Mouse (Mus musculus) spleen, adult 2 months (tissue): Measurements from ENCODE around the gene Vamp5. TPM values are rescaled to one million over a fixed set of nuclear protein-coding genes. Genes with fewer than 3 reads are reported as not detected.

Source experiments
- DNase-seq, 2 experiments: peaks; one replicate each; pipeline versions ENCODE4 v3.0.0 to v3.0.0-alpha.2; 2012 to 2021; ENCODE audit warnings: low spot score in 2 of 2, low read depth in 1 of 2
- H3K27ac ChIP-seq: fragments of 200-500 bp; 2 replicates; pipeline ENCODE4 v1.5.1; 2012; ENCODE audit warnings: low read length, inconsistent platforms; ENCODE audit not compliant: insufficient read depth
- H3K27me3 ChIP-seq: fragments of 200-500 bp; 2 replicates; pipeline ENCODE4 v1.6.1; 2012; ENCODE audit warnings: mild to moderate bottlenecking, moderate library complexity, low read length, inconsistent platforms; ENCODE audit not compliant: control insufficient read depth, insufficient read depth
- H3K36me3 ChIP-seq: fragments of 200-500 bp; 2 replicates; pipeline ENCODE4 v1.6.1; 2012; ENCODE audit warnings: mild to moderate bottlenecking, low read length, inconsistent platforms; ENCODE audit not compliant: control insufficient read depth, insufficient read depth
- H3K4me1 ChIP-seq: fragments of 200-500 bp; 2 replicates; pipeline ENCODE4 v1.6.1; 2011; ENCODE audit warnings: inconsistent platforms; ENCODE audit not compliant: control insufficient read depth, insufficient read depth, insufficient read length
- H3K4me3 ChIP-seq: fragments of 200-500 bp; 2 replicates; pipeline ENCODE4 v1.5.1; 2011; ENCODE audit warnings: mild to moderate bottlenecking, inconsistent platforms; ENCODE audit not compliant: insufficient read depth, insufficient read length; ENCODE audit errors: extremely low read depth
- CTCF ChIP-seq: fragments of 200-500 bp; IDR thresholded peaks from 2 replicates; pipeline ENCODE4 v1.5.1; 2011; ENCODE audit warnings: mild to moderate bottlenecking, inconsistent platforms; ENCODE audit not compliant: insufficient read depth, insufficient read length, insufficient replicate concordance; ENCODE audit errors: extremely low read depth
- POLR2A ChIP-seq: fragments of 200-500 bp; IDR thresholded peaks from 2 replicates; pipeline ENCODE4 v1.6.1; 2011; ENCODE audit warnings: low read depth, low read length, inconsistent platforms
- WGBS: fragments of 180-500 bp; shearing (Covaris S2); methylation state at CpG from one replicate; pipeline ENCODE4 v1.1.7; 2018; 5-methylcytosine and 5-hydroxymethylcytosine counted together
- polyA plus RNA-seq: library from polyadenylated mRNA; depleted of rRNA; stranded (reverse); fragments of >200 nt; gene quantifications from 2 replicates; pipeline ENCODE4 v1.2.3, GENCODE M21; 2012

Gene Vamp5
- polyA plus RNA-seq, 1 experiment: 55.6 TPM

DNA sequence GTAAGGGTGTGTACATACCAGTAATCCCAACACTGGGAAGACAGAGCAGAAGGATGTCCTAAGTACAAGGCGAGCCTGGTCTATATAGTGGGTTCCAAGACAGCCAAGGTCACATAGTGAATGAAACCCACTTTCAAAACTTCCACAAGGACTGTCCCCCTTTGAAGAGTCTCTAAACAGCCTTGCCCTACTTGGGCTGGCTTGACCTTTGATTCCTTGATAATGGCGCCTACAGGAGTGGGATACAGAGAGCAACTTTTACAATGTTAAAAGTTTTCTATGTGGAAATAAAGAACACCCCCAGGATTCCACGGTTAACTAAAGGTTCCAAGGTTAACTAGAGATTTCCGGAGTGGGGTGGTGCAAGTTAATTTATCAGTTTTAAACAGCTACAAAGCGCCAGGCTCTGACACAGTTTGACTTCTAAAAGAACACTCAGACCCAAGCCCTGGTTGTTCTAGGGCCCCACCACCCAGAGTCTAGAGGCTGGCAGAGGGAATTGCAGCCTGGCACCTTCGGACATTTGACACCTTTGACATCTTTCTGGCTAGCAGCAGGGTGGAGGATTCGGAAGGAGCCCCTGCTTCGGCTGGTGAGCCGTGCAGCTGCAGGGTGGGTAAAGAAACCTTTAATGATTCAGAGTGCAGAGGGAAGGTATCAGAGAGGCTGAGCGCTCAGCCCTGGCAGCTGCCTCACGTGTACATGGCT is 20.2 kb downstream of the Vamp5 start:
- WGBS: 93% methylated on average over 11 of the region's 11 CpGs
- Histone ChIP-seq H3K4me1 (peaks cover 7% of the 10 kb centered on the region; the same call in 1 of the 2 replicates), H3K27ac (no peak overlapping the region), H3K4me3 (no peak overlapping the region), H3K27me3 (peaks cover 3% of the 10 kb centered on the region; the same call in 1 of the 2 replicates), H3K36me3 (peaks cover 15% of the 10 kb centered on the region)
- DNase-seq: no peak
- no peak for TF ChIP-seq CTCF
- TF ChIP-seq POLR2A: no peak

- Histone ChIP-seq H3K27me3 (peaks cover 3% of the 10 kb centered on the region; the same call in 1 of the 2 replicates), H3K4me3 (no peak overlapping the region), H3K36me3 (peaks cover 15% of the 10 kb centered on the region), H3K27ac (no peak overlapping the region), H3K4me1 (peaks cover 11% of the 10 kb centered on the region; the same call in 1 of the 2 replicates)
- 82% methylated on average over 2 of the region's 2 CpGs for WGBS
- no peak for DNase-seq
- no peak for TF ChIP-seq POLR2A
- TF ChIP-seq CTCF: no peak
Observed at GRCm38 (mm10) chr6:72359343-72359742, 20.9 kb downstream of the Vamp5 start.

- H3K27ac ChIP-seq: no peak overlapping the region
- H3K27me3 ChIP-seq: peaks cover 3% of the 10 kb centered on the region; the same call in 1 of the 2 replicates
- H3K4me1 ChIP-seq: peaks cover 11% of the 10 kb centered on the region; the same call in 1 of the 2 replicates
- H3K4me3 ChIP-seq: no peak overlapping the region
- TF ChIP-seq POLR2A (no peak), CTCF (no peak)
- no peak for DNase-seq
- WGBS: 96% methylated on average over 10 of the region's 10 CpGs
- peaks cover 15% of the 10 kb centered on the region for H3K36me3 ChIP-seq
Observed at GRCm38 (mm10) chr6:72358086-72358764, 22.0 kb downstream of the Vamp5 start.

DNA sequence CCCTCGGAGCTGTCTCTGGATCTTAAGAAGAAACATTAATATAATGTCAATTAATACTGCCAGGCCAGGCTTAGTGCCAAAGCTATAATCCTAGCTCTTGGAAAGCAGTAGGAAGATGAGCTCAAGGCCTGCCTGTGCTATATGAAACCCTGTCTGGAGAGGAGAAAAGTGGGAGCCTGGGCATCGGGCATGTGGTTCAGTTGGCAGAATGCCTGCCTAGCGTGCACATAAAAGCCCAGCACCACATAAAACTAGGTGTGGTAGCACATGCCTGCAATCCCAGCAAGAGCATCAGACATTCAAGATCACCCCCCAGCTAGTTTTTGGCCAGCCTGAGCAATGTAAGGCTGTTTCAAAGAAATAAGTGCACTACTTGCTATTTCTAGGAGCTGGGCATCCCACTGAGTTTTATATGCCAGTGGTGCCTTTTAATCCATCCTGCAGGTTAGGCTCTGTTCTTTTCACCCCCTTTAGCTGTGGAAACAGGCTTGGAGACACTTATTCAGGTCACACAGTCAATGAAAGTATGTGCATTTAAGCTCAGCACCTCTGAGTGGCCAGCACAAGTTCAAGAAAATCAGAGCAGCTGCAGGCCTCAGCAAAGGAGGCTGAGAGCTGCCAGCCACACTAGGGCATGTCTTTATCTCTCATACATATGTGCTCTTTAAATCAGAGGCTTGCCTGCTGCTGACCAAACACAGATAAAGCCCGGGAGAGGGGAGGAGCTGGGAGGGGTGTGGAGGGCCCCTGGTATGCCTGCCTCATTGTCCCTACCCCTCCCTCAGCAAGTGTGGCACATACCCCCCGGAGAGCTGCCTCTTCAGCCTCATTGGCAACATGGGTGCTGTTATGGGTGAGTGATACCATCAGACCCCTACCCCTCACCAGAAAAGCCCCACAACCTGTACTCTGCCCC is 22.8 kb downstream of the Vamp5 start:
- no peak for DNase-seq
- Histone ChIP-seq H3K4me3 (no peak overlapping the region), H3K27ac (no peak overlapping the region), H3K4me1 (peaks cover 11% of the 10 kb centered on the region; the same call in 1 of the 2 replicates), H3K36me3 (peaks cover 15% of the 10 kb centered on the region), H3K27me3 (peaks cover 3% of the 10 kb centered on the region; the same call in 1 of the 2 replicates)
- 84% methylated on average over 5 of the region's 5 CpGs for WGBS
- TF ChIP-seq POLR2A: no peak
- no peak for TF ChIP-seq CTCF

- WGBS: 79% methylated on average over 6 of the region's 8 CpGs
- peaks cover 17% of the 10 kb centered on the region for H3K36me3 ChIP-seq
- H3K27me3 ChIP-seq: peaks cover 3% of the 10 kb centered on the region; the same call in 1 of the 2 replicates
- no peak for DNase-seq
- no peak overlapping the region for H3K27ac ChIP-seq
- H3K4me3 ChIP-seq: peak overlapping the region; percentile 65
- TF ChIP-seq POLR2A (no peak), CTCF (no peak)
- H3K4me1 ChIP-seq: peaks cover 9% of the 10 kb centered on the region; the same call in 1 of the 2 replicates
Observed at GRCm38 (mm10) chr6:72356001-72356532, 24.2 kb downstream of the Vamp5 start.
